Mouse (Mus musculus) MEL (cell line): Measurements from ENCODE around the gene Afg3l1. TPM values are rescaled to one million over a fixed set of nuclear protein-coding genes. Genes with fewer than 3 reads are reported as not detected.
A peak's percentile ranks its signal among the peaks of the same experiment; 100 is the strongest.

Experiments
- DNase-seq: peaks from one replicate; pipeline ENCODE4 v3.0.0; 2011; ENCODE audit warnings: low read depth, low spot score
- H3K27ac ChIP-seq: 2 replicates; pipeline ENCODE4 v1.5.1; 2012; ENCODE audit warnings: low read depth, mild to moderate bottlenecking, control low read depth, low read length, moderate library complexity; ENCODE audit not compliant: control insufficient read depth
- H3K27me3 ChIP-seq, 2 experiments: fragments of 150-350 bp in 1 of 2; sonication (generic) in 1 of 2; 2 replicates each; pipeline ENCODE4 v1.6.1; 2012; ENCODE audit warnings: low read length in 2 of 2, mild to moderate bottlenecking in 2 of 2, improper control_type of control experiment in 1 of 2, moderate library complexity in 1 of 2; ENCODE audit not compliant: insufficient read depth in 2 of 2, control insufficient read depth in 1 of 2
- H3K36me3 ChIP-seq, 2 experiments: 2 replicates each; pipeline ENCODE4 v1.6.1; 2012 to 2014; ENCODE audit warnings: low read length in 2 of 2, improper control_type of control experiment in 1 of 2, inconsistent platforms in 1 of 2, mild to moderate bottlenecking in 1 of 2; ENCODE audit not compliant: insufficient read depth in 2 of 2, control insufficient read depth in 1 of 2
- H3K4me1 ChIP-seq, 2 experiments: fragments of 150-350 bp in 1 of 2; sonication (generic) in 1 of 2; 2 replicates each; pipeline ENCODE4 v1.6.1; 2012; ENCODE audit warnings: low read length in 2 of 2, improper control_type of control experiment in 1 of 2, mild to moderate bottlenecking in 1 of 2; ENCODE audit not compliant: insufficient read depth in 2 of 2, control insufficient read depth in 1 of 2
- H3K4me3 ChIP-seq, 2 experiments: fragments of 150-350 bp in 1 of 2; sonication (generic) in 1 of 2; 2 replicates each; pipeline ENCODE4 v1.5.1; 2012; ENCODE audit warnings: low read depth in 2 of 2, low read length in 2 of 2, mild to moderate bottlenecking in 2 of 2, moderate library complexity in 2 of 2, control low read depth in 1 of 2, improper control_type of control experiment in 1 of 2; ENCODE audit not compliant: control insufficient read depth in 1 of 2, insufficient read depth in 1 of 2
- H3K79me2 ChIP-seq: 2 replicates; pipeline ENCODE4 v1.6.1; 2012; ENCODE audit warnings: mild to moderate bottlenecking, low read length, moderate library complexity; ENCODE audit not compliant: control insufficient read depth, poor library complexity, insufficient read depth
- H3K9ac ChIP-seq: 2 replicates; pipeline ENCODE4 v1.6.1; 2012; ENCODE audit warnings: low read depth, mild to moderate bottlenecking, control low read depth, low read length, moderate library complexity; ENCODE audit not compliant: control insufficient read depth, poor library complexity, severe bottlenecking
- H3K9me3 ChIP-seq: fragments of 150-350 bp; sonication (generic); replicated peaks from 2 replicates; pipeline ENCODE4 v1.6.1; 2012; ENCODE audit warnings: mild to moderate bottlenecking, low read length, improper control_type of control experiment, moderate library complexity; ENCODE audit not compliant: insufficient read depth
- CHD1 ChIP-seq: IDR thresholded peaks from 2 replicates; pipeline ENCODE4 v1.6.1; 2012; ENCODE audit warnings: low read depth, mild to moderate bottlenecking, inconsistent platforms, low read length, improper control_type of control experiment
- CHD2 ChIP-seq: IDR thresholded peaks from 2 replicates; pipeline ENCODE4 v1.6.1; 2011; ENCODE audit warnings: low read length, improper control_type of control experiment
- CTCF ChIP-seq, 3 experiments: IDR thresholded peaks in 2 of 3; conservative IDR thresholded peaks in 1 of 3; 2 replicates each; pipeline ENCODE4 v1.5.1; 2011 to 2012; ENCODE audit warnings: low read length in 3 of 3, low read depth in 2 of 3, mild to moderate bottlenecking in 2 of 3, improper control_type of control experiment in 1 of 3, inconsistent platforms in 1 of 3, mixed read lengths in 1 of 3, moderate library complexity in 1 of 3; ENCODE audit not compliant: control insufficient read depth in 1 of 3, insufficient read depth in 1 of 3, poor library complexity in 1 of 3, severe bottlenecking in 1 of 3
- E2F4 ChIP-seq: IDR thresholded peaks from 2 replicates; pipeline ENCODE4 v1.6.1; 2011; ENCODE audit warnings: low read depth, low read length, improper control_type of control experiment, borderline replicate concordance
- ELF1 ChIP-seq: IDR thresholded peaks from 2 replicates; pipeline ENCODE4 v1.6.1; 2014; ENCODE audit warnings: low read depth, mild to moderate bottlenecking, inconsistent platforms, low read length, improper control_type of control experiment, moderate library complexity
- EP300 ChIP-seq, 2 experiments: IDR thresholded peaks; 2 replicates each; pipeline ENCODE4 v1.6.1; 2011; ENCODE audit warnings: improper control_type of control experiment in 2 of 2, low read length in 2 of 2, low read depth in 1 of 2, mild to moderate bottlenecking in 1 of 2
- KAT2A ChIP-seq: conservative IDR thresholded peaks from 2 replicates; pipeline ENCODE4 v1.6.1; 2012; ENCODE audit warnings: low read depth, low read length, improper control_type of control experiment, inconsistent platforms
- MAZ ChIP-seq: IDR thresholded peaks from 2 replicates; pipeline ENCODE4 v1.6.1; 2012; ENCODE audit warnings: low read depth, mild to moderate bottlenecking, inconsistent platforms, low read length, improper control_type of control experiment
- MEF2A ChIP-seq: IDR thresholded peaks from 2 replicates; pipeline ENCODE4 v1.6.1; 2014; ENCODE audit warnings: low read depth, mild to moderate bottlenecking, inconsistent platforms, low read length, improper control_type of control experiment; ENCODE audit not compliant: poor library complexity, insufficient replicate concordance, severe bottlenecking; ENCODE audit errors: extremely low read depth
- MYB ChIP-seq: IDR thresholded peaks from 2 replicates; pipeline ENCODE4 v1.6.1; 2011; ENCODE audit warnings: mild to moderate bottlenecking, low read depth, low read length, improper control_type of control experiment
- NELFE ChIP-seq: IDR thresholded peaks from 2 replicates; pipeline ENCODE4 v1.6.1; 2011; ENCODE audit warnings: low read depth, low read length, improper control_type of control experiment
- NRF1 ChIP-seq: IDR thresholded peaks from 2 replicates; pipeline ENCODE4 v1.6.1; 2014; ENCODE audit warnings: low read depth, mild to moderate bottlenecking, inconsistent platforms, low read length, improper control_type of control experiment, moderate library complexity; ENCODE audit not compliant: poor library complexity, insufficient read depth, severe bottlenecking
- POLR2AphosphoS2 ChIP-seq: IDR thresholded peaks from 2 replicates; pipeline ENCODE4 v1.6.1; 2011; ENCODE audit warnings: low read length, improper control_type of control experiment
- RAD21 ChIP-seq: IDR thresholded peaks from 2 replicates; pipeline ENCODE4 v1.6.1; 2011; ENCODE audit warnings: mild to moderate bottlenecking, low read depth, low read length, improper control_type of control experiment
- SMC3 ChIP-seq: IDR thresholded peaks from 2 replicates; pipeline ENCODE4 v1.6.1; 2011; ENCODE audit warnings: low read depth, low read length, improper control_type of control experiment
- TBP ChIP-seq: IDR thresholded peaks from 2 replicates; pipeline ENCODE4 v1.8.0; 2011; ENCODE audit warnings: low read depth, low read length, improper control_type of control experiment
- ZC3H11A ChIP-seq: IDR thresholded peaks from 2 replicates; pipeline ENCODE4 v1.6.1; 2012; ENCODE audit warnings: low read depth, mild to moderate bottlenecking, inconsistent platforms, low read length, improper control_type of control experiment
- ZKSCAN1 ChIP-seq: IDR thresholded peaks from 2 replicates; pipeline ENCODE4 v1.6.1; 2012; ENCODE audit warnings: low read depth, mild to moderate bottlenecking, inconsistent platforms, low read length, improper control_type of control experiment, moderate library complexity
- ZNF384 ChIP-seq: IDR thresholded peaks from 2 replicates; pipeline ENCODE4 v1.6.1; 2012; ENCODE audit warnings: low read depth, mild to moderate bottlenecking, inconsistent platforms, low read length, improper control_type of control experiment
- polyA plus RNA-seq, 2 experiments: library from polyadenylated mRNA; stranded (reverse) in 1 of 2; unstranded in 1 of 2; fragments of >175 nt in 1 of 2; fragments of >200 nt in 1 of 2; gene quantifications; 2 replicates each; pipeline versions ENCODE4 v1.2.1 to v1.2.4; 2012; ENCODE audit warnings: low replicate concordance in 2 of 2, low read depth in 1 of 2; ENCODE audit not compliant: insufficient read length in 2 of 2, insufficient read depth in 1 of 2, missing spikeins in 1 of 2
- total RNA-seq: library from RNA; depleted of rRNA; stranded (reverse); fragments of 300-350 nt; gene quantifications from 2 replicates; pipeline ENCODE4 v1.2.3, GENCODE M21; 2012

Afg3l1 gene
- total and polyA plus RNA-seq, 3 experiments, result 27.5 to 68.4 TPM; not detected in 1

DNA sequence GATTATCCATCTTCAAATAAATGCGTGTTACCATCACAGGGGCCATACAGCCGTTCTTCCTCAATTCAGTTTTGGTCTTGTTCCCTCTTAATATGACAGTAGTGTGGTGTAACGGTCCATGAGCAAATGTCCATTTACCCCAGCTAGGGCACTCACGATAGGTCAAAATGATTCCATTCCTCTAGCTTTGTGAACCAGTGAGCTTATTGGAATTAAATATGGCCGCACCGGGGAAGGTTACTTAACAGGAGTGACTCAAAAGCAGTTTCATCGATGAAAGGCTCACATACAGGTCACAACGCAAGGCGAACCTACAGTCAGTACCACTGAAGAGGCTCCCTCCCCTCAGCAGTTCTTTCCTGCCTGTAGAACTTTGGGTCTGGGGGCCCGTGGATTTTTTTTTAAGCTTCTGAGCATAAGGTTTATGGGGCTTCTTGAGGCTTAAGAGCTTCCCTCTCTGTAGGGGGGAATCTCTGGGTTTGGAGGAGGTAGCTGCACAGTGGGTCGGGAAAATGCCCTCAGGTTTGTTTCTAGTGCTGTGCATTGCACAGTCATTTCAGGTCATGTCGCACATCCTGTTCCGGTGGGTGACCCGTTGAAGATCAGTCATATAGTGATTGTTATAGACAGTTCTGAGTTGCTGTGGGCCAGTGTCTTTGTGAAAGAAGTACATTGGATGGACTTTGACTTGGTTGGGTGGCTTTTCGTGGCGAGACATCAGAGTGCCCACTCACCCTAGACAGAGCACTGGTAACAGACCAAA is 934 bp downstream of the Afg3l1 start:
- peak overlapping the region; percentile 85 for H3K27ac ChIP-seq
- DNase-seq, result peak; percentile 60

DNA sequence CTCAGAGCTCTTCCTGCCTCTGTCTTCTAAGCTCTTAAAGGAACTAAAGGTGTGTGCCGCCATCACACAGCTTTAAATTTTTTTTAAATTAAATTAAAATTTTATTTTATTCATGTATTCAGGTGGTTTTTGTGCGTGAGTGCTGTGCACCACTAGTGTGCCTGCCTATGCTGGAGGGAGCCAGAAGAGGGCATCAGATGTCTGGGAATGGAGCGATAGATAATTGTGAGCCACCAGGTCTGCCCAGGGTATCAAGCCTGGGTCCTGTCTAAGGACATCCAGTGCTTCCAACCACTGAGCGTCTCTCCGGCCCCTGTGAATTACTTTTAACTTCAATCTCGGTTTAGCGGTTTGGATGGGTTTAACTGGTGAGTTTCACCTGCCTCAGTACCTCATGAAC is 4.9 kb downstream of the Afg3l1 start:
- peaks cover 3 to 20% of the 10 kb centered on the region in 2 experiments; a peak in 3 of 4 replicates for H3K36me3 ChIP-seq
- H3K27ac ChIP-seq, result no peak overlapping the region
- TF ChIP-seq SMC3 (peak; percentile 12; the same call in 1 of the 2 replicates), RAD21 (peak; percentile 32), MEF2A (no peak), CTCF (IDR thresholded peaks at IDR 0.05 in 2 of 3, conservative IDR thresholded peaks at IDR 0.05 in 1 of 3; ENCODE audit: control insufficient read depth in 1 of 3, insufficient read depth in 1 of 3, low read depth in 2 of 3, low read length in 3 of 3, poor library complexity in 1 of 3, severe bottlenecking in 1 of 3) (peak; percentile 26 to 48 (median 27); a peak in 5 of 6 replicates)
- peaks cover 24% of the 10 kb centered on the region for H3K79me2 ChIP-seq
- no peaks in the 10 kb centered on the region for H3K27me3 ChIP-seq
- no peaks in the 10 kb centered on the region for H3K9me3 ChIP-seq
- no peak overlapping the region for H3K9ac ChIP-seq
- peaks cover 0 to 8% of the 10 kb centered on the region in 2 experiments; a peak in 3 of 4 replicates for H3K4me1 ChIP-seq
- H3K4me3 ChIP-seq, result no peak overlapping the region
- DNase-seq, result no peak

More for the DNA sequence above, 934 bp downstream of the Afg3l1 start:
- Histone ChIP-seq H3K79me2 (peaks cover 24% of the 10 kb centered on the region), H3K4me1 (peaks cover 0 to 8% of the 10 kb centered on the region in 2 experiments; a peak in 3 of 4 replicates), H3K36me3 (peaks cover 3 to 7% of the 10 kb centered on the region in 2 experiments; a peak in 2 of 4 replicates), H3K9ac (peak overlapping the region; percentile 84), H3K4me3 (peak overlapping the region; percentile 71 to 76), H3K9me3 (no peaks in the 10 kb centered on the region), H3K27me3 (no peaks in the 10 kb centered on the region)
- TF ChIP-seq POLR2AphosphoS2 (no peak), ZNF384 (no peak), TBP (0 out of 2 replicates have a peak, but pooled peaks have one; percentile 16), EP300 (IDR thresholded peaks at IDR 0.05; ENCODE audit: low read depth in 1 of 2, low read length in 2 of 2) (no peak), NELFE (peak; percentile 22; the same call in 1 of the 2 replicates), RAD21 (no peak)

DNA sequence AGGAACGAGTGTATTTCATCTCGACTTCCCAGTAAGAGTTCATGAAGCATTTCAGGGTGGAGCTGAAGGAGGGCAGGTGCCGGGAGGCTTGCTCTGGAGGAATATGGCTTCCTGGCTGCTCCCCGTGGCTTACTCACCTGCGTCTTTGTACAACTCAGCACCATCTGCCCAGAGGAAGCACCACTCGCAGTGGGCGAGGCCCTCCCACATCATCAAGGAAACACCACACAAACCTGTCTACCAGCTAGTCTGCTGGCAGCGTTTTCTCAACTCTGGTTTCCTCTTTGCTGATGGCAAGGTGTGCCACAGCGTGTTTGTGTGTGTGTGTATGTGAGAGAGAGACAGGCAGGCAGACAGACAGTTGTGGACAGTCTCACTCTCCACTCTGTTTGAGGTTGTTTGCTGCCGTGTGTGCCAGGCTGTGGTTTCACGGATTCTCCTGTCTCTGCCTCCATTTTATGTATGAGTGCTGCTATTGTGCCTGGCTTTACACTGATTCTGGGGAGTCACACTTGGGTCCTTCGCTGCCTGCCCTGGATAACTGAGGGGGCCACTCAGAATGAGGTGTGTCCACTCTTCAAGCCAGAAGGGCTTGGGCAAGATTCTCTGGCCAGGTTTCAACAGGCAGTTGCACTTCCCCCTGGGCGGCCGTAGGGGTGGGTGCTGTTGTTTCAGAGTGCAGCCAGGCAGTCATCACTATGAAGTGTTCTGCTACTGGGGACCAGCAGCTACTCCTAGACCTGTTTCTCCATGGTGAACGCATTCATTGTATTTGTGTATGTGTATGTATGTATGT is 13.8 kb downstream of the Afg3l1 start:
- H3K9ac ChIP-seq, result no peak overlapping the region
- H3K4me3 ChIP-seq, result no peak overlapping the region
- peaks cover 0 to 31% of the 10 kb centered on the region in 2 experiments; a peak in 2 of 4 replicates for H3K36me3 ChIP-seq
- no peaks in the 10 kb centered on the region for H3K79me2 ChIP-seq
- no peak overlapping the region for H3K27ac ChIP-seq
- TF ChIP-seq CHD1, result no peak
- TF ChIP-seq KAT2A, result no peak
- no peak for TF ChIP-seq ELF1
- no peak for TF ChIP-seq MAZ
- TF ChIP-seq NRF1, result no peak
- no peak for TF ChIP-seq ZKSCAN1
- no peak for TF ChIP-seq CHD2
- no peak for TF ChIP-seq ZC3H11A
- no peak for TF ChIP-seq MYB
- no peak for TF ChIP-seq E2F4
- no peak for TF ChIP-seq ZNF384
- H3K27me3 ChIP-seq, result no peaks in the 10 kb centered on the region
- H3K4me1 ChIP-seq, result no peaks in the 10 kb centered on the region
- H3K9me3 ChIP-seq, result no peaks in the 10 kb centered on the region
- peak; percentile 1 for DNase-seq
